ENCODE assay signal across 14 mouse cellular contexts in genomic region chr13:32536241-32536640, GRCm38 (mm10).
"Had no signal": no experiment of that assay in that cellular context is flagged by ENCODE, and none has a peak within 500 bp of the region (broad histone marks: within the 10 kb centered on the region; RNA-seq: fewer than 3 reads in every experiment).

No protein-coding gene starts in this region.

- DNase-seq: kidney, adult 9 months; kidney, postnatal 36 days; layer of hippocampus, adult 9-11 months; layer of hippocampus, postnatal 36 days; liver; right cerebral cortex, adult 18-20 months; right cerebral cortex, postnatal 25 days; thymus, postnatal 4 days had no signal

- H3K4me1 ChIP-seq: limb, embryonic 12.5 days; midbrain, embryonic 10.5 days had no signal

- H3K4me3 ChIP-seq: limb, embryonic 12.5 days; midbrain, embryonic 10.5 days had no signal

- H3K36me3 ChIP-seq: limb, embryonic 12.5 days; midbrain, embryonic 10.5 days had no signal

- H3K9me3 ChIP-seq: limb, embryonic 12.5 days; midbrain, embryonic 10.5 days had no signal

- H3K4me2 ChIP-seq: limb, embryonic 12.5 days had no signal

- ATAC-seq: midbrain, embryonic 16.5 days had no signal

- H3K27me3 ChIP-seq: limb, embryonic 12.5 days had no signal

- H3K9ac ChIP-seq: limb, embryonic 12.5 days; liver, embryonic 14.5 days had no signal

- H3K27ac ChIP-seq: kidney, postnatal 0 days; limb, embryonic 12.5 days; liver, embryonic 14.5 days; midbrain, embryonic 10.5 days; stomach, postnatal 0 days had no signal
